Mouse (Mus musculus): Measurements from ENCODE around the gene Efhc1. TPM values are rescaled to one million over a fixed set of nuclear protein-coding genes. Genes with fewer than 3 reads are reported as not detected.

Efhc1 gene
- polyA plus RNA-seq, 1 experiment, result not detected

DNA sequence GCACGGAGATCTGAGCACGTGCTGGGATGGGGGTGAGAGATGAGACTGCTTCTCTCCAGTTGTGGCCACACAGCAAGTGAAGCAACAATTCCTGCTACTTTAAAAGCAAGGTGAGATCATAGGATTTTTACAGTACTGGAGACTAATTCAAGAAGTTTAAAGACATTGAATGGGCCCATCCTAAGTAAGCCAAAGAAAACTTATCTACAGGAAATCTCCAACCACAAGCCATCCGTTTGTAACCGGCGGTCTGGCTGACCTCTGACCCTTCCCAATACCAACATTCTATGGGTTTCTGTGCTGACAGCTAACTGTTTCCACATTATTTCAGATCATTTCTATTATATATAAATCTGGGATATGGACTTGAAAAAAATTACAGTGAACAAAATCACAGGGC is 73.8 kb downstream of the Efhc1 start:
- no peaks in the 10 kb centered on the region for H3K36me3 ChIP-seq (replicated peaks; ENCODE audit: low read length)
- no peaks in the 10 kb centered on the region for H3K9me3 ChIP-seq
- TF ChIP-seq FLI1 (IDR thresholded peaks at IDR 0.05; ENCODE audit: low read length) (no peak), GATA1 (IDR thresholded peaks at IDR 0.05; ENCODE audit: borderline replicate concordance, low read length) (no peak)
- H3K27me3 ChIP-seq (replicated peaks), result no peaks in the 10 kb centered on the region
- peaks cover 15% of the 10 kb centered on the region for H3K4me1 ChIP-seq
- peak overlapping the region; percentile 65 for H3K4me3 ChIP-seq (replicated peaks)

DNA sequence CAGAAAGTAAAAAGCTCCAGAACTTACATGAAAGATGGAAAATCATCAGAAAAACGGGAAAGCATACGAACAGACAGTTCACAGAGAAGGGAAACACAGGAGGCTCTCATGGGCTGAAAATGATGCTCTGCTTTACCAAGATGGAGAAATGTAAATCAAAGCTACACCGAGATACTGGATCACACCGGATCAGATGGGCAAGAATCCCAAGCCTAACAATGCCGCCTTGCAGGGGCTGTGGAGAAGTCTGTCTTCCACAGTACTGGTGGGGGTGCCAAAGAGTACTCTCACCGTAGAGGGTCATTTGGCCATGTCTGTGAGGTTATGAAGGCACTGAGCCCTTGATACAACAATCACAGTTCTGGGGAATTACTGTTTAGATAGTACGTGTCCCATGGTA is 75.1 kb downstream of the Efhc1 start:
- TF ChIP-seq GATA1 (IDR thresholded peaks at IDR 0.05; ENCODE audit: borderline replicate concordance, low read length) (no peak), FLI1 (IDR thresholded peaks at IDR 0.05; ENCODE audit: low read length) (no peak)

GRCm38 (mm10) chr1:21029000-21029399 is 77.6 kb downstream of the Efhc1 start:
- TF ChIP-seq GATA1 (IDR thresholded peaks at IDR 0.05; ENCODE audit: borderline replicate concordance, low read length) (no peak), FLI1 (IDR thresholded peaks at IDR 0.05; ENCODE audit: low read length) (no peak)
- no peaks in the 10 kb centered on the region for H3K27me3 ChIP-seq (replicated peaks)
- H3K4me1 ChIP-seq, result peaks cover 15% of the 10 kb centered on the region

More for the DNA sequence above, 75.1 kb downstream of the Efhc1 start:
- Histone ChIP-seq H3K9me3 (no peaks in the 10 kb centered on the region), H3K36me3 (replicated peaks; ENCODE audit: low read length) (no peaks in the 10 kb centered on the region), H3K27me3 (replicated peaks) (no peaks in the 10 kb centered on the region), H3K4me3 (replicated peaks) (no peak overlapping the region), H3K4me1 (peaks cover 15% of the 10 kb centered on the region)

GRCm38 (mm10) chr1:21031650-21032049 is 80.2 kb downstream of the Efhc1 start:
- no peak overlapping the region for H3K4me3 ChIP-seq (replicated peaks)
- no peaks in the 10 kb centered on the region for H3K9me3 ChIP-seq
- H3K4me1 ChIP-seq, result peaks cover 10% of the 10 kb centered on the region
- H3K36me3 ChIP-seq (replicated peaks; ENCODE audit: low read length), result no peaks in the 10 kb centered on the region
- no peak for TF ChIP-seq FLI1 (IDR thresholded peaks at IDR 0.05; ENCODE audit: low read length)
- no peak for TF ChIP-seq GATA1 (IDR thresholded peaks at IDR 0.05; ENCODE audit: borderline replicate concordance, low read length)
- H3K27me3 ChIP-seq (replicated peaks), result no peaks in the 10 kb centered on the region

More at GRCm38 (mm10) chr1:21029000-21029399, 77.6 kb downstream of the Efhc1 start:
- no peaks in the 10 kb centered on the region for H3K9me3 ChIP-seq
- H3K36me3 ChIP-seq (replicated peaks; ENCODE audit: low read length), result no peaks in the 10 kb centered on the region
- H3K4me3 ChIP-seq (replicated peaks), result no peak overlapping the region

DNA sequence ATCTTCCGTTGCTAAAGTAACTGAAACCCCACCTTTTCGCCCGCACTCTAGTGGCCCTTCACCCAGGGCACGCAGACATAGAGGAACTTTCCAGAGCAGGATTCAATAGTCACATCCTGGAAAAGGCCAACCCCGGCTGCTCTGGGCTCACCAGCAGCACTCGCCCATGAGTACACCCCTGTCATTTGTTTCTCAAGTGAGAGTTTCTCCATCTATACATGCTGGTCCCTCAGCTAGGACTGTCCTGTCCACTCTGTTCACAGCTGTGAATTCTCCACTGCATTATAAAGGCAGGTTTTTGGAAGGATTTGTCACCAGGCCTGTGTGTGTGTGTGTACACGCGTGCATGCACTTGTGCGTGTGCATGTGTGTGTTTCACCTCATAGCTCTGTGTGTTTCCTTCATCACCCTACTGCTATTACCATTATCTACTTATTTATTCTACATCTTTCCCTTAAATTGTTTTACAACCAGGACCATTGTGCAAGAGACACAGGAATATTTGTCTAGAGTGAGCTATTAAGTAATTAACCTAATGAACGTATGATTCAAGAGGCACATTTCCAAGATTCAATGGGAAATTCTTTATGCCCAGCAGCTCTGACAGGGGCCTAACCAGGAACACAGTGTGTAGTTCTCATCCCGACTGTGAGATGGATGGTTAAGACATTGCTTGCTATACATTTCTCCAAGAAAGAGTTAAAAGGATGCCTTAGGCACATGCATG is 81.8 kb downstream of the Efhc1 start:
- TF ChIP-seq GATA1 (IDR thresholded peaks at IDR 0.05; ENCODE audit: borderline replicate concordance, low read length) (no peak), FLI1 (IDR thresholded peaks at IDR 0.05; ENCODE audit: low read length) (no peak)
- Histone ChIP-seq H3K9me3 (no peaks in the 10 kb centered on the region), H3K27me3 (replicated peaks) (no peaks in the 10 kb centered on the region)

DNA sequence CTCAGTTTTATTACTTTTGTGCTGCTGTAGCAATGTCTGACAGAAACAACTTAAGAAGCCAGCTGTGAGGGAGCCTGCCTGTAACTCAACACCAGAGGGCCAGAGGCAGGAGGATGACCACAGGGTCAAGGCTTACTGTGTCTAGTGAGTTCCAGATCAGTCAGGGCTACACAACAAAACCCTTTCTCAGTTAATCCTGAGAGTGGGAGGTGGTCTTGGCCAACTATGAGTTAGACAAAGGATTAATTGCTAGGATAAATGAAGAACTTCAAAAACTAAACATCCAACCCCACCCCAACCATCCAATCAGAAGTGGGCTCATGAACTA is 82.3 kb downstream of the Efhc1 start:
- Histone ChIP-seq H3K27me3 (replicated peaks) (no peaks in the 10 kb centered on the region), H3K9me3 (no peaks in the 10 kb centered on the region), H3K4me3 (replicated peaks) (no peak overlapping the region), H3K4me1 (peaks cover 11% of the 10 kb centered on the region), H3K36me3 (replicated peaks; ENCODE audit: low read length) (no peaks in the 10 kb centered on the region)
- TF ChIP-seq FLI1 (IDR thresholded peaks at IDR 0.05; ENCODE audit: low read length) (no peak), GATA1 (IDR thresholded peaks at IDR 0.05; ENCODE audit: borderline replicate concordance, low read length) (no peak)

More for the DNA sequence above, 81.8 kb downstream of the Efhc1 start:
- H3K4me1 ChIP-seq, result peaks cover 11% of the 10 kb centered on the region
- no peak overlapping the region for H3K4me3 ChIP-seq (replicated peaks)
- H3K36me3 ChIP-seq (replicated peaks; ENCODE audit: low read length), result no peaks in the 10 kb centered on the region

GRCm38 (mm10) chr1:21035878-21036277 is 84.5 kb downstream of the Efhc1 start:
- H3K36me3 ChIP-seq (replicated peaks; ENCODE audit: low read length), result no peaks in the 10 kb centered on the region
- no peaks in the 10 kb centered on the region for H3K9me3 ChIP-seq
- H3K4me3 ChIP-seq (replicated peaks), result no peak overlapping the region
- TF ChIP-seq GATA1 (IDR thresholded peaks at IDR 0.05; ENCODE audit: borderline replicate concordance, low read length) (no peak), FLI1 (IDR thresholded peaks at IDR 0.05; ENCODE audit: low read length) (no peak)
- H3K27me3 ChIP-seq (replicated peaks), result no peaks in the 10 kb centered on the region
- peaks cover 11% of the 10 kb centered on the region for H3K4me1 ChIP-seq

- peaks cover 11% of the 10 kb centered on the region; the same call in 1 of the 2 replicates for H3K4me1 ChIP-seq
- no peaks in the 10 kb centered on the region for H3K36me3 ChIP-seq (replicated peaks; ENCODE audit: low read length)
- H3K27me3 ChIP-seq (replicated peaks), result no peaks in the 10 kb centered on the region
- TF ChIP-seq GATA1 (IDR thresholded peaks at IDR 0.05; ENCODE audit: borderline replicate concordance, low read length) (no peak), FLI1 (IDR thresholded peaks at IDR 0.05; ENCODE audit: low read length) (no peak)
- H3K4me3 ChIP-seq (replicated peaks), result no peak overlapping the region
- H3K9me3 ChIP-seq, result no peaks in the 10 kb centered on the region
Measured at GRCm38 (mm10) chr1:21037881-21038601, 86.6 kb downstream of the Efhc1 start.

DNA sequence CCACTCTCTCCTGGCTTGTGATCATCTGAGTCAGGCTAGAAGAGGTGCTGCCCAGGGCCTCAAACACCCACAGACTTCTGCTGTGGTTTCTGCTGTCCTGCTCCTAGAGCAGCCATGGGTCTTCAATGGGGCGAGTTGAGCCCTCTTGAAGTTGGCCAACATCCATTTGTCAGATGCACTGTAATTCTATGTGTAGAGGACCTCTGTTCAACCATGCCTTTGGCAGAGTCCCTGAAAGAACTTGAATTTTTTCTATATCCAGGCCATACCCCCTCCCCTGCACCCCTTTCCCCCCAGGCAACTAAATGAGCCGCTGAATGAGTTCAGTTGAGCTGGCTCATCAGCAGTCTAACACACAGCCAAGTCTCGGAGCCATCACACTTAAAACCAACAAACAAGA is 88.1 kb downstream of the Efhc1 start:
- TF ChIP-seq FLI1 (IDR thresholded peaks at IDR 0.05; ENCODE audit: low read length) (no peak), GATA1 (IDR thresholded peaks at IDR 0.05; ENCODE audit: borderline replicate concordance, low read length) (no peak)
- H3K4me1 ChIP-seq, result peaks cover 11% of the 10 kb centered on the region; the same call in 1 of the 2 replicates
- H3K36me3 ChIP-seq (replicated peaks; ENCODE audit: low read length), result no peaks in the 10 kb centered on the region
- no peak overlapping the region for H3K4me3 ChIP-seq (replicated peaks)
- no peaks in the 10 kb centered on the region for H3K27me3 ChIP-seq (replicated peaks)
- no peaks in the 10 kb centered on the region for H3K9me3 ChIP-seq

DNA sequence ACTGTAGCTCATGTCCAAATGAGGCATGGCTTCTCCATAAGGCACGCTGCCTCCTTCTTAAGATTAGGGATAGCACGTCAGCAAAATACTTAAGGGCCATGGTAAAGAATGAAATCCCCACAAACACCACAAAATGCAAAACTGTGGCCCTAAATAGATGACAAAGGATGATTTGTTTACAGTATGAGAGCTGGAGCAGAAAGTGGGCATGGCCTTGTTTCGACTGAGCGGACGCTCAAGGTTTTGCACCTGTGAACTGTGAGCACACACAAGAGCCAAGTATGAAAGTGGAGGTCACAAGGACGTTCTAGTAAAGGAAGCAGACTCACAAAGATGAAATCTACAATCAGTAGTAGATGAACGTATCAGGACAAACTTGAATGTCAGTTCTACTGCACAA is 88.7 kb downstream of the Efhc1 start:
- no peak overlapping the region for H3K4me3 ChIP-seq (replicated peaks)
- no peaks in the 10 kb centered on the region for H3K9me3 ChIP-seq
- H3K27me3 ChIP-seq (replicated peaks), result no peaks in the 10 kb centered on the region
- H3K36me3 ChIP-seq (replicated peaks; ENCODE audit: low read length), result no peaks in the 10 kb centered on the region
- TF ChIP-seq GATA1 (IDR thresholded peaks at IDR 0.05; ENCODE audit: borderline replicate concordance, low read length), result no peak
- H3K4me1 ChIP-seq, result peaks cover 11% of the 10 kb centered on the region; the same call in 1 of the 2 replicates

Other genes starting within 250 kb of the Efhc1 start
- not detected in 2 replicates for gene Il17a, start 220.7 kb upstream of the Efhc1 start, polyA plus RNA-seq (2012; ENCODE audit: insufficient read depth, low replicate concordance)
- gene Il17f, start 161.0 kb upstream of the Efhc1 start, polyA plus RNA-seq (2012; ENCODE audit: insufficient read depth, low replicate concordance), result not detected in 2 replicates
- gene Mcm3, start 131.3 kb upstream of the Efhc1 start, polyA plus RNA-seq (2012; ENCODE audit: insufficient read depth, low replicate concordance), result 16.5 and 21.6 TPM in 2 replicates
- 0.20 and 1.4 TPM in 2 replicates for gene Paqr8, start 61.0 kb upstream of the Efhc1 start, polyA plus RNA-seq (2012; ENCODE audit: insufficient read depth, low replicate concordance)
- 0.22 TPM in 1 of 2 replicates, not detected in the other for gene Tram2, start 127.6 kb downstream of the Efhc1 start, polyA plus RNA-seq (2012; ENCODE audit: insufficient read depth, low replicate concordance)